Mouse (Mus musculus) limb, embryonic 11.5 days (tissue): ENCODE data around the gene Fam50b. TPM values are rescaled to one million over a fixed set of nuclear protein-coding genes. Genes with fewer than 3 reads are reported as not detected.
A peak's percentile ranks its signal among the peaks of the same experiment; 100 is the strongest.

ENCODE experiments used
- ATAC-seq: fragments of 200-750 bp; cut with Nextera tagmentation; 2 replicates; pipeline ENCODE4 v1.8.0; 2017; ENCODE audit warnings: low read depth; ENCODE audit not compliant: insufficient number of reproducible peaks, low FRiP score, low TSS enrichment
- DNase-seq: peaks from one replicate; pipeline ENCODE4 v3.0.0-alpha.2; 2015; ENCODE audit warnings: low spot score
- H3K27ac ChIP-seq: fragments of 300-500 bp; sonication (generic); replicated peaks from 2 replicates; pipeline ENCODE4 v1.5.1; 2014; ENCODE audit warnings: low read depth, mild to moderate bottlenecking, low read length
- H3K27me3 ChIP-seq: fragments of 300-500 bp; sonication (generic); 2 replicates; pipeline ENCODE4 v1.6.1; 2014; ENCODE audit warnings: mild to moderate bottlenecking, low read length, mixed read lengths; ENCODE audit not compliant: control insufficient read depth, insufficient read depth
- H3K36me3 ChIP-seq: fragments of 300-500 bp; sonication (generic); 2 replicates; pipeline ENCODE4 v1.6.1; 2014; ENCODE audit warnings: mild to moderate bottlenecking, low read length, moderate library complexity, mixed read lengths; ENCODE audit not compliant: control insufficient read depth, insufficient read depth
- H3K4me1 ChIP-seq: fragments of 300-500 bp; sonication (generic); 2 replicates; pipeline ENCODE4 v1.6.1; 2014; ENCODE audit warnings: low read length, mixed read lengths; ENCODE audit not compliant: control insufficient read depth, insufficient read depth
- H3K4me2 ChIP-seq: fragments of 300-500 bp; sonication (generic); 2 replicates; pipeline ENCODE4 v1.6.1; 2014; ENCODE audit warnings: low read depth, mild to moderate bottlenecking, moderate library complexity; ENCODE audit not compliant: severe bottlenecking
- H3K4me3 ChIP-seq: fragments of 300-500 bp; sonication (generic); 2 replicates; pipeline ENCODE4 v1.5.1; 2014; ENCODE audit warnings: low read depth, low read length
- H3K9ac ChIP-seq: fragments of 300-500 bp; sonication (generic); 2 replicates; pipeline ENCODE4 v1.6.1; 2014; ENCODE audit warnings: mild to moderate bottlenecking, low read length
- H3K9me3 ChIP-seq: fragments of 300-500 bp; sonication (generic); 2 replicates; pipeline ENCODE4 v1.6.1; 2016; ENCODE audit warnings: low read length; ENCODE audit not compliant: control insufficient read depth
- WGBS: fragments of 180-500 bp; shearing (Covaris S2); extraction: QIAGEN DNeasy Blood & Tissue Kit; methylation state at CpG from one replicate; pipeline ENCODE4 v1.1.7; 2014; 5-methylcytosine and 5-hydroxymethylcytosine counted together
- polyA plus RNA-seq: library from polyadenylated mRNA; unstranded; fragments of >200 nt; fragmentation: Nextera tagmentation; extraction: Ambion mirVana; gene quantifications from 2 replicates; pipeline ENCODE4 v1.2.1, GENCODE M21; 2014

Fam50b gene
- polyA plus RNA-seq, 1 experiment from 2014 or later: not detected

DNA sequence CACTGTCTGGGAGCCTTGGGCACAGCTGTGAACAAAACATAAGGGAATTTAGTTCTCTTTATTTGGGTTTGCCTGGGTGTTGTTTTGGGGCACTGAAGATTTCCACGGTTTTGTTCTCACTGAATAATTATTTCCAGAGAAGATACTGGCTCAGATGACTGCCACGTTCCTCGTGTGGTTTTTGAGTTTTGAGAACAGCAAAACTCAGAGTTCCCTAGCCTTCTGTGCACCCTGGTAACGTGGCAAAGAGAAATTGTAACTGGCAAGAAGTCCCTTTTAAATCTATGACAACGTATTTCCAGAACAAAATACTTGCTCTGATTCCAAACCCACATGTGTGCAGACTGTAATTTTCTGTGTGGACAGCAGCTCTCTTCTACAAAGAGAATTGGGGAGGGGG is 52.9 kb downstream of the Fam50b start:
- Histone ChIP-seq H3K4me2 (no peak overlapping the region), H3K27ac (no peak overlapping the region), H3K36me3 (no peaks in the 10 kb centered on the region), H3K4me1 (no peaks in the 10 kb centered on the region), H3K9ac (no peak overlapping the region), H3K4me3 (no peak overlapping the region), H3K27me3 (no peaks in the 10 kb centered on the region), H3K9me3 (no peaks in the 10 kb centered on the region)
- no peak for ATAC-seq
- no peak for DNase-seq
- 78% methylated on average over 5 of the region's 5 CpGs for WGBS

DNA sequence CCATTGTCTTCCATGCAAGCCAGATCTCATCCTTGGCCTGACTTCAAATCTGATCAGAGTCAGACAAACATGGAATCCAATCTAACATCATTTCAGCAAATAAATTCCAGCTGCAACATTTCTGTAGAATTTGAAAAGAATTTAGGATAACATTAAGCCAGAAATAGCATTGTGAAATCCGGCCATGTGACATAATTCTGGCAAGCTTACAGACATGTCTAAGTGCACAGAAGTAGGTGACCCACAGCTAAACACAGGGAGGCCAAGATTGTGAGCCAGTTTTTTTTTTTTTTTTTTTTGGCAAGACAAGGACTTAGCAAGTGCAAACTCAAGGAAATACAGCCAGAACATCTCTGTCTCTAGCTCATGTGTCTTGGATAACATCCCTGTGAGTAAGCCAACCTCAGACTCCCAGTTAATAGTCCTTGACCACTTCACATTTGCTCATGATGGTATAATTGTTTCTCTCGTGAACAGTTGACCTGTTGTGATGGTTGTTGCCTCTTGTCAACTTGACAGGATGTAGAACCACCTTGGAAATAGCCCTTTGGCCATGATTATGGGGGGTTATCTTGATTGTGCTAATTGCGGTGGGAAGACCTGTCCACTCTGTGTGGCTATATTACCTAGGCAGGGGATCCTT is 54.6 kb downstream of the Fam50b start:
- 88% methylated on average over 3 of the region's 3 CpGs for WGBS
- ATAC-seq: no peak
- no peak for DNase-seq
- Histone ChIP-seq H3K4me2 (no peak overlapping the region), H3K27me3 (no peaks in the 10 kb centered on the region), H3K9me3 (no peaks in the 10 kb centered on the region), H3K36me3 (no peaks in the 10 kb centered on the region), H3K9ac (no peak overlapping the region), H3K27ac (no peak overlapping the region), H3K4me1 (no peaks in the 10 kb centered on the region), H3K4me3 (no peak overlapping the region)

DNA sequence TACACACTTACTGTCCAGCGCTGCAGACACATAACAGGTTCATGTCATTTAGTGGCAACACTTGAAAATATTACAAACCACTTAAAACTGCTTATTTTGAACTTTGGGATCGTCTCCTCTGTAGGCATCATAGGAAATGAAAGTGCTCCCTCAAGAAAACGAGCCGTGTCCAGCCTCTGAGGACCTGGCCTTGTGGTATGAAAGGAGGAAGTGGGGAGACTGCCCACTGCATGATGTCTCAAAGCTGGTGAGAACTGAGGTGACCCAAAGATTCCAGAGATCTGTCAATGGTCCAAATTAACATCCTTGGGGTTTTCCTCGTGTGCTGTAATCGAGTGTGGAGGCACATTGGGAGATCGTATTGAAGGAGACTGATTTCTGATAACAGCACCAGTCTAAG is 58.4 kb downstream of the Fam50b start:
- ATAC-seq (no peak), DNase-seq (no peak)
- H3K27ac ChIP-seq: no peak overlapping the region
- H3K27me3 ChIP-seq: no peaks in the 10 kb centered on the region
- H3K4me2 ChIP-seq: no peak overlapping the region
- WGBS: 78% methylated on average over 7 of the region's 7 CpGs
- no peak overlapping the region for H3K9ac ChIP-seq
- no peaks in the 10 kb centered on the region for H3K9me3 ChIP-seq
- no peak overlapping the region for H3K4me3 ChIP-seq
- no peaks in the 10 kb centered on the region for H3K36me3 ChIP-seq
- H3K4me1 ChIP-seq: no peaks in the 10 kb centered on the region

DNA sequence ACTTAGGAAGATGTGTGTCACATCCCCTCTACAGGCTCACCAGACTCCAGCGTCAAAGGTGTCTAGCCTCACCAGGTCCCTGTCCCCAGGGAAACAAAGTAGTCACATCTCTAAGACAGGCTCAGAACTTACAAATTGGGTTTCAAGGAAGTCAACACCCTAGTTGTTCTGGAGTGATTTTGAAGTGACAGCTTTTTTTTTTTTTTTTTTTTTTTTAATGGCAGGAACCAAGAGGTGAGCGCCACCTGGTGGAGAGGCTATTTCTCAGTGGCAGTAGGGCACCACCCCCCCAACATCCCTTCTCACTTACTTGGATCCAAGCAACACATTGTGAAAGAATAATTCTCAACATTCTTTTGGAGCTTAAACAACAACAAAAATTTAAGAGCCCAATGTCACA is 59.2 kb downstream of the Fam50b start:
- H3K4me1 ChIP-seq: no peaks in the 10 kb centered on the region
- ATAC-seq (no peak), DNase-seq (peak; percentile 58)
- WGBS: 50% methylated on average over 2 of the region's 2 CpGs
- no peak overlapping the region for H3K4me2 ChIP-seq
- no peak overlapping the region for H3K27ac ChIP-seq
- no peak overlapping the region for H3K9ac ChIP-seq
- H3K36me3 ChIP-seq: no peaks in the 10 kb centered on the region
- no peaks in the 10 kb centered on the region for H3K27me3 ChIP-seq
- H3K4me3 ChIP-seq: no peak overlapping the region
- no peaks in the 10 kb centered on the region for H3K9me3 ChIP-seq

DNA sequence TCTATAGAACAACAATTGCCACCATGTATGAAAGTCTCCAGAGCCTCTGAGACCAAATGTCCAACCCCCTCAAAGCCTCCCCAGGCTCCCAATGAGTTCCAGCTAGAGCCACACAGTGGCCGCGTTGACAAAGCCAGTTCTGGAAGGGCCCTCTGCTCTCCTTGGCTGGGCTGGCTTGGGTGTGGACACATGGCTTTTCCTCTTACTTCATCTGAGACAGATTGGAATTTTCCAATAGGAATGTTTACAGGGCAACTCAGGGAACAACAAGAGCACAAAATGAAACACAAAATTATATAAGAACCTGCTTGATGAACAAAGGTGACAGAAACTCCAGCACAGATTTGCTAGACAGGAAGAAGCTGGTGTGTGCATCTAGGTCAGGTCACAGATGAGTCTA is 59.8 kb downstream of the Fam50b start:
- Histone ChIP-seq H3K27me3 (no peaks in the 10 kb centered on the region), H3K36me3 (no peaks in the 10 kb centered on the region), H3K9me3 (no peaks in the 10 kb centered on the region), H3K4me3 (no peak overlapping the region), H3K9ac (no peak overlapping the region), H3K4me2 (no peak overlapping the region), H3K4me1 (no peaks in the 10 kb centered on the region), H3K27ac (no peak overlapping the region)
- ATAC-seq (no peak), DNase-seq (no peak)
- 69% methylated on average over 2 of the region's 2 CpGs for WGBS

Other genes starting within 250 kb of the Fam50b start
- 2.4 and 3.6 TPM in 2 replicates for gene Pxdc1, start 81.4 kb upstream of the Fam50b start, polyA plus RNA-seq
- 97.8 and 114 TPM in 2 replicates for gene Prpf4b, start 140.5 kb downstream of the Fam50b start, polyA plus RNA-seq
- 0.84 and 1.1 TPM in 2 replicates for gene Fam217a, start 189.5 kb downstream of the Fam50b start, polyA plus RNA-seq
- gene 4933417A18Rik, start 189.6 kb downstream of the Fam50b start, polyA plus RNA-seq: not detected in 2 replicates
- 0.27 and 0.44 TPM in 2 replicates for gene Eci3, start 229.0 kb downstream of the Fam50b start, polyA plus RNA-seq